Mouse (Mus musculus): Measurements from ENCODE around the gene Smoc2.

Smoc2 gene

GRCm38 (mm10) chr17:14277310-14277709, 2.0 kb upstream of the Smoc2 start:
- no peak for DNase-seq (ENCODE audit: inconsistent ontology term)

DNA sequence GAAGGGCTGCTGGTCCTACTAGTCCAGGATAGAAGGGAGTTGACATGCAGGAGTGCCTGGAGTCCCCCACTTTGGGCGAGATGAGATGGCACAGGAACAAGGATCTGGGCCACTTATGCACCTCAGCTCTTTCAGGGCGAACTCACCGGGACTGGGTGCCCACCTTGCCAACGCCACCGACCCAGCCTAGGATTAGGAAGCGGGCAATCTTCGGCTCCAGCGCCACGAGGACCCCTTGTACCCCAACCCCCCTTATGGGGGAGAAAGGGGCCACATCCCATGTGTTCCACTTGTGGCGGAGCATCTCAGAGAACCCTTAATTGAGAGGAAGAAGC, 627 bp downstream of the Smoc2 start:
- DNase-seq (ENCODE audit: inconsistent ontology term) = no peak

DNA sequence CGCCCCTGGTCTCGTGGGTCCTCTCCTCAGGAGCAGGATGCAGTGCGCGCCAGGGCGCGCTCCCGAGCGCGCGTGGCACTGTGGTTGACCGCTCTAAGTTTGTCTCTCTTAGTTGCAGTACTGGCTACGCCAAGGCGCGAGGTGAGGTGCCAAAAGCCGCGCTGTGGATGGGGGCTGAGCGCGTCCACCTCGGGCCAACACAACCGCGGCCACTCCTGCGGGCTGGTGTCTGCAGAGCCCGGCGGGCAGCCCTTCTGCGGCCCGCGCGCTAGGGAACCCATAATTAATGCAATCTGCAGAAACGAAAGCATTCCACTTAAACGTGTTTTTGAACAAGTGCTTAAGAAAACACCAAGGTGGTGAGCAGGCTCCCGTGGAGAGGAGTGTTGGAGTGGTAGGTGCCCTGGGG, 1.1 kb downstream of the Smoc2 start:
- DNase-seq (ENCODE audit: inconsistent ontology term) = peak; percentile 18

DNA sequence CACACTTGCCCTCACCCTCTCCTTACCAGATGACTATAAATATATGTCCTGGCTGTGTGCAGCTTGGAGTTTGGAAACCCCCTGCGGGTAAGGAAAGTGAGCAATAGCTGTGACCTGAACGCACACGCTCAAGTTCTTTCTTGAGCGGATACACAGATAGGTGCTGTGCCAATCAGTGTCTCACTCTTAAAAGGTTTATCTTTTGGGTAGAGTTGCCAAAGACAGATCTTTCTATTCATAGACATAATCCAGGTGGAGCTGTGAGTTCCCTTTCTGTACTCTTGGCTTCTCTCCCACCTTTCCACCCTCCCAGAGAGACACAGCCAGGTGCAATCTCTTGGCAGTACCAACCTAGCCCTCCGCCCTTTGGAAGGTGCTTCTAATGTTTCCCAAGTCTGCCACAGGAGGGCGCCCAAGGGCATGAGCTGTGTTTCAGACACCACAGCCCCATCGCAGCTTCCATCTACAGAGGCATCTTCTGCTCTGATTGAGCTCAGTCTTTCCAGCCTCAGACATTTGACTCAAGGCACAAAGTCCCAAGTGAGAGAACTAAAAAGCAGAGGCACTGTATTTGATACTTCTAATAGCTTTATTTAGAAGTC, 8.8 kb downstream of the Smoc2 start:
- DNase-seq (ENCODE audit: inconsistent ontology term) = peak; percentile 43

GRCm38 (mm10) chr17:14293617-14294016, 14.3 kb downstream of the Smoc2 start:
- no peak for DNase-seq (ENCODE audit: inconsistent ontology term)

- DNase-seq (ENCODE audit: inconsistent ontology term) = no peak
These were observed 15.8 kb downstream of the Smoc2 start for GRCm38 (mm10) chr17:14295146-14295545.

DNA sequence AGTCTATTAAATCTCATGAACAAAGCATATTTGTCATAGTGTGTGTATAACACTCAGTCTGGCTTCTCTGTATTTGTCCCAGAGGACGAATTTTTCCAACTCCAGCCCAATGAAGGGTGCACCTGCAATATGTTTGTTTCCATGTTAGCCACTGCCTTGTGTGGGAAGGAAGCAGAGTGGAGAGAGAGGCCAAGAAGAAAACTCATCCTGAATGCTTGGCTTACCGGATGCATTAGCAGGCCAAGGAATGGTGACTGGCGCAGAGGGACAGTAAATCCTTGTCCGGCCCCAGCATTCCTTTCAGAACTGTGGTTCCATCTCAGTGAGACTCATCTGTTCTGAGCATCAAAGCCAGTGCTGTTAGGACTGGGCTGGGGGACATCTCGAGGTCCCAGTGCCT, 21.1 kb downstream of the Smoc2 start:
- DNase-seq (ENCODE audit: inconsistent ontology term) = no peak

DNA sequence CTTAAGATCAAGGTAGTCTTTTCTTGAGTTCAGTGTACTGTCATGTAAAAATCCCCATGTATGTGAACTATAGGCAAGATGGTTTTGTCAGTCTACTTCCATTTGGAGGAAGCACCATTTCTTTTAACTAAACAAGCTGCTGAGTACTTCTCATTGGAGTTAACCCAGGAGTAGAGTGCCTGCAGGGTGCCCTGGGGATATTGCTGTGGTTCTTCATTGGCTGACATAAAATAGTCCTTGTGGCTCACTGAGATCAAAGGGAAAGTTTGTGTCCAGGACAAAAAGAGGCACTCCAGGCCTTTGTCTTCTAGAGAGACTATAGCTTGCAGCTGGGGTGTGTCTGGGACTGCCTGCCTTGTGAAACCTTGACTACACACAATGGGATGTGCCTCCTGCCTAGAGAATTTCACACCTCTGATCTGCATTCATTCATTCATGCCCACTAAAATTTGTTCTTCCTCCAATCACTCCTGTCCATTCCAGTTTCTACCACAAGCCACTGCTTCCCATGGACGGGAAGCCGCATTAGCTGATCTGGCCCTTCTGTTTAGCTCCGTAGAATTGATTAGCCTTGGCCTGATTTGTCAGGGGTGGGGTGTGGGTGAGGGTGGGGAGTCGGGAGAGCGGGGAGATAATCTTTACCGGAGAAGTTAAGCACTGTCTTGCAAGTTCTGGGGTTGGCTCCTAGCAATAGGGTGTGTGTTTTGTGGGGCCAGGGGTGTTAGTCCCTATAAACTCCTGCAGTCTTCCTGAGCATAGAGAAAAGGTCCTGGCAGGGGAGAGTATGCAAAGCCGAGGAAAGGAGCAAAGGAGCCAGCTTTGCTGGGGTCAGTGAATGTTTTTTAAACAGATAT, 22.4 kb downstream of the Smoc2 start:
- peak; percentile 45 for DNase-seq (ENCODE audit: inconsistent ontology term)

DNA sequence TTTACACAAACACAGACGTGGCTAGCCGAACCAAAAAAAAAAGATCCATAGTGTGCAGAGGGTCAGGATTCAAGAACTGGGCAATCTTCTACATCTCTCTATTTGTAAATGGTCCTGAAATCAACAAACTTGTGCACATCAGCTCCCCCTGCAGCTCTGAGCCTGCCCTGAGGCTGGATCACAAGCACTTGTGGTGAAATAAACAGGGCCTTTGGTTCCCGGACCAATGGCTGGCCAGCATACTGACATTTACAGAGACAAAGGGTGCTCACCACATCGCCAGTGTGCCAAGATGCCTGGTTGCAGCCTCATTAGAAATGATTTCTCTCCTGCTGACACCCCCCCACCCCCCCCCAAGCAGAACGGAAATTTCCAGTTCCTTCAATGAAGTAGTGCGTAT, 23.1 kb downstream of the Smoc2 start:
- peak; percentile 75 for DNase-seq (ENCODE audit: inconsistent ontology term)

GRCm38 (mm10) chr17:14303722-14304121, 24.4 kb downstream of the Smoc2 start:
- DNase-seq (ENCODE audit: inconsistent ontology term) = no peak

DNA sequence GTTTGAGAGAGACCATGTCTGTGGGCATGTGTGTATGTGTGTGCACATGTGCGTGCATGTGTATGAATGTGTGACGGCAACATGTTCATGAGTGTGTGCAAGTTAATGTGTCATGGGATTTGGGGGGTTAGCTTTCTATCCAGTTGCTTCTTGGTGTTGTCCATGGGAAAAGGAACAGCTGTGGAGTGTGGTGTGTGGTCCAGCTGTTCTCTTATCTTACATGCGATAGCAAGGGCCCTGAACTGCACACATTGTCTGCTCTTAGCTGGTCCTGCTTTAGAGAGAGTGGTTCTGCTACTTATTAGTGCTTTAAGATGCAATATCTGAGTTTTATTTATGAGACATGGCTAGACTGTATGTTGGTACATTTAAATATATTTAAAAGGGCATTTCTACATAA, 30.6 kb downstream of the Smoc2 start:
- DNase-seq (ENCODE audit: inconsistent ontology term) = no peak

DNA sequence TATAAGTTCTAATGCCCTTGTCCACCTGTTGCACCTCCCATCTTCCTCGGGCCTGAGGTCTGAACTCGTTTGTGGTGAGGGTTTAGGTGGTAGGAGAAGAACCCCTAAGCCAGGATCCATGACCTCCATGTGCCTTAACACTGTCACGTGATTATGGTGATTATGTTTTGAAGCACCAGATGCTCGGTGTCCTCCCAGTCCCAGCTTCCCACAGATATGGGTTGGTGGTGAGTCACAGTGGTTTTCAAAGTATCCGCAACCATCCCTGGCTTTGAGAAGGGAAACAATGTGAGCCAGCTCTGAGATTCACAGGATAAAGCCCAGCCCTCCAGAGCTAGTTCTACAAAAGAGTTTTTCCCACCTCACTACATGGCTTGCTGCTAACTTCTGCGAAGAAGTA, 33.1 kb downstream of the Smoc2 start:
- DNase-seq (ENCODE audit: inconsistent ontology term) = peak; percentile 68

DNA sequence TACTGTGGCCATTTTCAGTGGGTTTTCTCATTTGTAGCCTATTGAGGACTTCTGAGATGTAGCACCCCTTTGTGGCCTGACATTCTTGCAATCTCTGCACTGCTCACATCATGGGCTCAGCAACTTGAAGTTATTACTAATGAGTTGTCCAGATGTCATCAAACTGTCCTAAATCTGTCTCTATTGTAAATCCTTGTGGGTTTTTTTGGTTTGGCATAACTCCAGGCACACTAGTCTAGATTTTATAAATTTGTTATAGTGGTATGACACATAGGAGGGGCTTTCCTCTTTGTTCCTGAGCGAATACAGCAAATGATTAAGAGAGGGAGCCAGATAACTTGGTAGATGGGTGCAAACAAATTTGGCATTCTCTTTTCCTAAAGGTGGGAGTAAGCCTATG, 35.0 kb downstream of the Smoc2 start:
- peak; percentile 50 for DNase-seq (ENCODE audit: inconsistent ontology term)

GRCm38 (mm10) chr17:14316536-14316935, 37.2 kb downstream of the Smoc2 start:
- DNase-seq (ENCODE audit: inconsistent ontology term) = no peak

DNA sequence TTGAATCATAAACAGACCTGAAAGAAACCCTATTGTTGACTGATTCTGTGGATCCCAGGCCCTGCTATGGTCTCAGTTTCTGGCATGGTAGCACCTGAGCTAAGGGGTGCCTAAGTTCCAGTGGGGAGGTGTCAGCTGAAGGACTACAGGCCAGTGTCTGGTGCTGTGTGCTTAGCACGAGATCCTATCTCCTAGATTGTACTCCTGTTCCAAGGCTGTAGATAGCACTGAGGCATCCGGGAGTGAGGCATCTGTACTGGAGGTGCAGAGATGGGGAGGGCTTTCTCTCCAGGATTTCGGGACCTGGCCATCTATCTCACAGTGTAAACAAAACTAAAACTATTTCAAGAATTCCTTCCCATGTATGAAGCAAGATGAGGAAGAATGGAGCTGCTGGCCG, 38.1 kb downstream of the Smoc2 start:
- no peak for DNase-seq (ENCODE audit: inconsistent ontology term)

- DNase-seq (ENCODE audit: inconsistent ontology term) = no peak
These were observed 46.9 kb downstream of the Smoc2 start for GRCm38 (mm10) chr17:14326156-14326555.

DNA sequence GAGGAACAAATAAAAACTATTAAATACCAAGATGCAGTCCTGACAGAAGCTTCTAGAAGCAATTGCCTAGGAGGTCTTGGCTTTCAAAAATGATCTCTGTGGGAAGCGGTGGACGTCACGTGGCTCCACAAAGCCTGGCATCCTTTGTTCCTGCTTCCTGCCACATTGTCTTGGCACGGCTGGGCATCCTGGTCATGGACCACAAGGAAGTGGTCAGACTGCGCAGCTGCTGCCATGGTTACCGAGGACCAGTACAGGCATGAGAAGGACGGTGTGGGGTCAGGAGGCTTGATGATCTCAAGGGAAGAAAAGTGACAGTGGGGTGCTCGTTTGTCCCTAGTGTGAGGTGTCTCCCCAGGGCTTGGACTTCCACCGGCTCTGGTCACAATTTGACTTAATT, 48.7 kb downstream of the Smoc2 start:
- no peak for DNase-seq (ENCODE audit: inconsistent ontology term)

DNA sequence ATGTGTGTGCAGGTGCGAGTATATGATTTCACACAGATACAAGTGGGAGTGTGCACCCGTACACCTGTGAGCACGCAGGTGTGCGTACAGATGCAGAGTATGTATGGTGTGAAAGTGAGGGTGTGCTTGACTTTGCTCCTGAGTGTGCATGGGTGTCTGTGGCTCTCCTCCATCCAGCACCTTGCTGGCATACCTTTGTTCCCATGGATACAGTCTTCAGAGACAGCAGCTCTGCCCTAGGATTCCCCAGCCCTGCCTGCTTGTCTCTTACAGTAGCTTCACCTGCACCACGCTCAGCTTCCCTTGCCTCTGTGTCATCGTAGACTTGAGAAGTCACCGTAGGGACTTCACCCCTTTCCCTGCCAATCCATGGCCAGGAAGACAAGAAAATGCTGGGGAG, 51.2 kb downstream of the Smoc2 start:
- no peak for DNase-seq (ENCODE audit: inconsistent ontology term)

DNA sequence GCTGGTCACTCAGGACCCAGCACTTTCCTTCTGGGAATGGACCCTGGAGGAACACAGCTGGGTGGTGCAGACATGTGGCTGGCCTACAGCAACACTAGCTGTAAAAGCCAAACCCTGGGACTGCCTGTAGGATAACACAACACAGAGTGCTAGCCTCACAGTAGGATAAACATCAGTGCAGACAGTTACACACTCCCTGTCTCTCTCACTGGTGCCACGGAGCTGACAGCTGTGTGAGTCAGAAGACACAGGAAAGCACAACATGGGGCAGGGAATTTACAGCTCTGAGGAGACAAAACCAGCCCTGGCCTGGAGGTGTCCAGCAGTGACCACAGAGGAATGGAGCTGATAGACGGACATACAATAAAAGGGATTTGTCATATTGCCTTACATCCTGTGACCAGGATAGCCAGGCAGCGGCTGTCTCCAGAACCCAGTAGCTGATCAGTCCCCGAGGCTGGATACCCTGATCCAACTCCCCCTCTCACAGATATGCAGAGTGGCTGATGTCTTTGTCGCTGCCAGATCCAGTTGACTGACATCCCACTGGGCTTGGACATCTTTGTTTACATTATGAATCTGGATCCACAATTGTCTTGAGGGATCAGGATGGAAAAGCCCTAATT, 60.7 kb downstream of the Smoc2 start:
- DNase-seq (ENCODE audit: inconsistent ontology term) = peak; percentile 78

- peak; percentile 23 for DNase-seq (ENCODE audit: inconsistent ontology term)
These were observed 61.4 kb downstream of the Smoc2 start for GRCm38 (mm10) chr17:14340736-14341135.

DNA sequence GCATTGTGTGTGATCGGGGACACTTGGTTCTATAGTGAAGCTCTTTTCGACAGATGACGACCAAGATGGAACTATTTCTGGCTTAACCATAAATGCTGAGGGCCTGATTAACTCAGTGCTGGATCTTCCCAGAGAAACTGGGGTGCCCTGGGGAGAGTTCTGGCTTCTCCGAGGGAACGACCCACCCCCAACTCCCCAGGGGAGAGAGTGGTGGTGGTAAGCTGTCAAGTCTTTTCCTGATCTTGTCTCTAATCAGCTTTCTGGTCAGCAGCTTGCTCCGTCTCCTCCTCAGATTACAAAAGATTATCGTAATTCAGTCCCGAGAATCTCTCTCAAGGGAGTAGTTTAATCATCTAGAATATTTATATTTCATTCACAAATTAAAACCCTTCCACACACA, 63.2 kb downstream of the Smoc2 start:
- no peak for DNase-seq (ENCODE audit: inconsistent ontology term)

DNA sequence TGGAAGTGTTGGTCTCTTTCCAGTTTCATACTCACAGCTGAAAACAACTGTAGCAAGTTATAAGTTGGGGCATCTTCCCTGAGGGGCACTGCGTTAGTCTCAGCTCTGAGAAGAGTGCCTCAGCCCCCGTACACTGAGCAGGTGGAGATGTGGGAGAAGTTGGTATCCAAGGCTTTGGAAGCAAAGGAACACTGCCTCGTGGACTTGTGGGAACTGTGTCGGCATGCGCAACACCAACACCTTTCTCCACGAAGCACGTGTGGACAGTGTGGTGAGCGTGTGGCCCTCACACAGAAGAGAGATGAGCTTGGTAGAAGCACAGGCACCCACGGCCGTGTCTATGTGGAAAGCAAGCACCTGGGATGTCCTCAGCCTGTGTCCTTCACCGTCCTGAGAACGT, 64.1 kb downstream of the Smoc2 start:
- DNase-seq (ENCODE audit: inconsistent ontology term) = no peak

GRCm38 (mm10) chr17:14345556-14345955, 66.2 kb downstream of the Smoc2 start:
- no peak for DNase-seq (ENCODE audit: inconsistent ontology term)
